Mouse (Mus musculus): ENCODE measurements around the gene Kdm2a. TPM values are rescaled to one million over a fixed set of nuclear protein-coding genes. Genes with fewer than 3 reads are reported as not detected.

Kdm2a gene
- total RNA-seq, 1 experiment, result 45.6 TPM

- in situ Hi-C loops (cut with MboI; ENCODE audit: low sequenced_read_pairs in 2 of 2, unreplicated experiment in 2 of 2), result no loop called here
- TF ChIP-seq CHD2 (IDR thresholded peaks at IDR 0.05; ENCODE audit: low read depth, low read length), result no peak
- no peak for TF ChIP-seq HCFC1 (IDR thresholded peaks at IDR 0.05; ENCODE audit: borderline replicate concordance, insufficient read depth, low read length)
- TF ChIP-seq ZC3H11A (IDR thresholded peaks at IDR 0.05; ENCODE audit: borderline replicate concordance, low read depth, low read length), result no peak
- TF ChIP-seq ZNF384 (IDR thresholded peaks at IDR 0.05; ENCODE audit: low read depth, low read length), result no peak
- TF ChIP-seq MAFK (IDR thresholded peaks at IDR 0.05; ENCODE audit: insufficient read depth, low read depth, low read length), result no peak
- DNase-seq (ENCODE audit: low read depth, low spot score), result no peak
- peak overlapping the region; percentile 79 for H3K9ac ChIP-seq (ENCODE audit: insufficient read depth, low read depth, low read length, poor library complexity, severe bottlenecking)
- H3K36me3 ChIP-seq (ENCODE audit: control insufficient read depth, insufficient read depth, low read length, poor library complexity, severe bottlenecking), result peaks cover 2% of the 10 kb centered on the region; the same call in 1 of the 2 replicates
- no peak overlapping the region for H3K27ac ChIP-seq (ENCODE audit: insufficient read depth, low read depth, low read length, poor library complexity, severe bottlenecking)
- H3K4me1 ChIP-seq (ENCODE audit: control insufficient read depth in 2 of 2, insufficient read depth in 2 of 2, low read length in 2 of 2, poor library complexity in 1 of 2), result peaks cover 2 to 16% of the 10 kb centered on the region in 2 experiments; a peak in 2 of 4 replicates
- H3K9me3 ChIP-seq (ENCODE audit: control insufficient read depth, insufficient read depth, low read depth, low read length), result no peaks in the 10 kb centered on the region
- peak overlapping the region; percentile 90 to 91 for H3K4me3 ChIP-seq (ENCODE audit: insufficient read depth in 1 of 2, low read depth in 1 of 2, low read length in 2 of 2, poor library complexity in 1 of 2, severe bottlenecking in 1 of 2)
Measured at GRCm38 (mm10) chr19:4438791-4439160, 40.7 kb upstream of the Kdm2a start.

- DNase-seq (ENCODE audit: low read depth, low spot score), result no peak
- no peak overlapping the region for H3K27ac ChIP-seq (ENCODE audit: insufficient read depth, low read depth, low read length, poor library complexity, severe bottlenecking)
- no peaks in the 10 kb centered on the region for H3K9me3 ChIP-seq (ENCODE audit: control insufficient read depth, insufficient read depth, low read depth, low read length)
- TF ChIP-seq HCFC1 (IDR thresholded peaks at IDR 0.05; ENCODE audit: borderline replicate concordance, insufficient read depth, low read length), result no peak
- TF ChIP-seq ZNF384 (IDR thresholded peaks at IDR 0.05; ENCODE audit: low read depth, low read length), result no peak
- TF ChIP-seq MAFK (IDR thresholded peaks at IDR 0.05; ENCODE audit: insufficient read depth, low read depth, low read length), result no peak
- no peak for TF ChIP-seq ZC3H11A (IDR thresholded peaks at IDR 0.05; ENCODE audit: borderline replicate concordance, low read depth, low read length)
- TF ChIP-seq CHD2 (IDR thresholded peaks at IDR 0.05; ENCODE audit: low read depth, low read length), result no peak
- H3K4me1 ChIP-seq (ENCODE audit: control insufficient read depth in 2 of 2, insufficient read depth in 2 of 2, low read length in 2 of 2, poor library complexity in 1 of 2), result peaks cover 2 to 16% of the 10 kb centered on the region in 2 experiments; a peak in 2 of 4 replicates
- H3K4me3 ChIP-seq (ENCODE audit: insufficient read depth in 1 of 2, low read depth in 1 of 2, low read length in 2 of 2, poor library complexity in 1 of 2, severe bottlenecking in 1 of 2), result no peak overlapping the region
- H3K9ac ChIP-seq (ENCODE audit: insufficient read depth, low read depth, low read length, poor library complexity, severe bottlenecking), result no peak overlapping the region
- H3K36me3 ChIP-seq (ENCODE audit: control insufficient read depth, insufficient read depth, low read length, poor library complexity, severe bottlenecking), result no peaks in the 10 kb centered on the region
- in situ Hi-C loops (cut with MboI; ENCODE audit: low sequenced_read_pairs in 2 of 2, unreplicated experiment in 2 of 2), result no loop called here
Measured at GRCm38 (mm10) chr19:4437886-4438285, 39.8 kb upstream of the Kdm2a start.

- no peaks in the 10 kb centered on the region for H3K9me3 ChIP-seq (ENCODE audit: control insufficient read depth, insufficient read depth, low read depth, low read length)
- no peak overlapping the region for H3K27ac ChIP-seq (ENCODE audit: insufficient read depth, low read depth, low read length, poor library complexity, severe bottlenecking)
- H3K4me3 ChIP-seq (ENCODE audit: insufficient read depth in 1 of 2, low read depth in 1 of 2, low read length in 2 of 2, poor library complexity in 1 of 2, severe bottlenecking in 1 of 2), result no peak overlapping the region
- no peak overlapping the region for H3K9ac ChIP-seq (ENCODE audit: insufficient read depth, low read depth, low read length, poor library complexity, severe bottlenecking)
- H3K4me1 ChIP-seq (ENCODE audit: control insufficient read depth in 2 of 2, insufficient read depth in 2 of 2, low read length in 2 of 2, poor library complexity in 1 of 2), result peaks cover 2 to 11% of the 10 kb centered on the region in 2 experiments; a peak in 2 of 4 replicates
- DNase-seq (ENCODE audit: low read depth, low spot score), result no peak
- H3K36me3 ChIP-seq (ENCODE audit: control insufficient read depth, insufficient read depth, low read length, poor library complexity, severe bottlenecking), result peaks cover 4% of the 10 kb centered on the region; the same call in 1 of the 2 replicates
- no peak for TF ChIP-seq HCFC1 (IDR thresholded peaks at IDR 0.05; ENCODE audit: borderline replicate concordance, insufficient read depth, low read length)
- TF ChIP-seq ZNF384 (IDR thresholded peaks at IDR 0.05; ENCODE audit: low read depth, low read length), result no peak
- TF ChIP-seq CHD2 (IDR thresholded peaks at IDR 0.05; ENCODE audit: low read depth, low read length), result no peak
- no peak for TF ChIP-seq ZC3H11A (IDR thresholded peaks at IDR 0.05; ENCODE audit: borderline replicate concordance, low read depth, low read length)
- no peak for TF ChIP-seq MAFK (IDR thresholded peaks at IDR 0.05; ENCODE audit: insufficient read depth, low read depth, low read length)
- in situ Hi-C loops (cut with MboI; ENCODE audit: low sequenced_read_pairs in 2 of 2, unreplicated experiment in 2 of 2), result no loop called here
Measured at GRCm38 (mm10) chr19:4436254-4436653, 38.2 kb upstream of the Kdm2a start.

- H3K4me1 ChIP-seq (ENCODE audit: control insufficient read depth in 2 of 2, insufficient read depth in 2 of 2, low read length in 2 of 2, poor library complexity in 1 of 2), result peaks cover 0 to 5% of the 10 kb centered on the region in 2 experiments; a peak in 2 of 4 replicates
- H3K27ac ChIP-seq (ENCODE audit: insufficient read depth, low read depth, low read length, poor library complexity, severe bottlenecking), result no peak overlapping the region
- TF ChIP-seq CHD2 (IDR thresholded peaks at IDR 0.05; ENCODE audit: low read depth, low read length) (no peak), HCFC1 (IDR thresholded peaks at IDR 0.05; ENCODE audit: borderline replicate concordance, insufficient read depth, low read length) (no peak), ZNF384 (IDR thresholded peaks at IDR 0.05; ENCODE audit: low read depth, low read length) (no peak), ZC3H11A (IDR thresholded peaks at IDR 0.05; ENCODE audit: borderline replicate concordance, low read depth, low read length) (no peak), MAFK (IDR thresholded peaks at IDR 0.05; ENCODE audit: insufficient read depth, low read depth, low read length) (no peak)
- no peak overlapping the region for H3K4me3 ChIP-seq (ENCODE audit: insufficient read depth in 1 of 2, low read depth in 1 of 2, low read length in 2 of 2, poor library complexity in 1 of 2, severe bottlenecking in 1 of 2)
- H3K9ac ChIP-seq (ENCODE audit: insufficient read depth, low read depth, low read length, poor library complexity, severe bottlenecking), result no peak overlapping the region
- DNase-seq (ENCODE audit: low read depth, low spot score), result no peak
- in situ Hi-C loops (cut with MboI; ENCODE audit: low sequenced_read_pairs in 2 of 2, unreplicated experiment in 2 of 2), result no loop called here
- H3K9me3 ChIP-seq (ENCODE audit: control insufficient read depth, insufficient read depth, low read depth, low read length), result no peaks in the 10 kb centered on the region
- peaks cover 4% of the 10 kb centered on the region; the same call in 1 of the 2 replicates for H3K36me3 ChIP-seq (ENCODE audit: control insufficient read depth, insufficient read depth, low read length, poor library complexity, severe bottlenecking)
Measured at GRCm38 (mm10) chr19:4434999-4435398, 36.9 kb upstream of the Kdm2a start.
